Comparison of ENCODE assay signal across 15 mouse cellular contexts in genomic region chr2:43772640-43773039, GRCm38 (mm10). TPM values are rescaled to one million over a fixed set of nuclear protein-coding genes. Genes with fewer than 3 reads are reported as not detected.
A peak's percentile ranks its signal among the peaks of the same experiment; 100 is the strongest.
DNase-seq lines count a peak whose midpoint lies in the region; ATAC-seq and TF ChIP-seq lines count a peak whose summit lies in the region.
"Had no signal": no experiment of that assay in that cellular context is flagged by ENCODE, and none has a peak within 500 bp of the region (broad histone marks: within the 10 kb centered on the region; RNA-seq: fewer than 3 reads in every experiment).

No protein-coding gene starts in this region.

- TF ChIP-seq POLR2A in spleen, adult 2 months (IDR thresholded peaks at IDR 0.05; ENCODE audit: low read depth, low read length) = no peak

- no peaks in the 10 kb centered on the region for H3K27me3 ChIP-seq in spleen, adult 2 months (ENCODE audit: control insufficient read depth, insufficient read depth, low read length)
- no peaks in the 10 kb centered on the region for H3K27me3 ChIP-seq in lung, embryonic 16.5 days (ENCODE audit: control insufficient read depth, insufficient read depth, low read depth, low read length)
- H3K27me3 ChIP-seq: heart, embryonic 13.5 days; intestine, embryonic 15.5 days; liver, embryonic 12.5 days had no signal

- H3K36me3 ChIP-seq in spleen, adult 2 months (ENCODE audit: control insufficient read depth, insufficient read depth, low read length) = peaks cover 2% of the 10 kb centered on the region; the same call in 1 of the 2 replicates
- H3K36me3 ChIP-seq in lung, embryonic 16.5 days (ENCODE audit: control insufficient read depth, insufficient read depth, low read length) = no peaks in the 10 kb centered on the region
- H3K36me3 ChIP-seq: heart, embryonic 13.5 days; intestine, embryonic 15.5 days; liver, embryonic 12.5 days had no signal

- 5% methylated on average over 5 of the region's 5 CpGs for WGBS in spleen, adult 2 months
- WGBS in lung, embryonic 16.5 days = 42% methylated on average over 5 of the region's 5 CpGs

- ATAC-seq in lung, embryonic 16.5 days (ENCODE audit: low read depth) = peak; percentile 94
- ATAC-seq in neutrophil, adult 5-6 weeks (ENCODE audit: extremely low read depth, insufficient number of reproducible peaks, low FRiP score, poor library complexity, severe bottlenecking) = peak; percentile 96
- ATAC-seq: forebrain, embryonic 16.5 days; intestine, embryonic 15.5 days; liver, embryonic 12.5 days; Patski had no signal

- DNase-seq in spleen, adult 2 months (ENCODE audit: low read depth in 1 of 2, low spot score in 2 of 2) = peak; percentile 40 to 60
- no peak for DNase-seq in spleen, adult 18-20 months
- DNase-seq in MEL-GATA-1-ER (ENCODE audit: extremely low read depth, low read depth) = peak; percentile 83
- no peak for DNase-seq in right cerebral cortex, postnatal 10 days (ENCODE audit: low spot score in 2 of 2)
- no peak for DNase-seq in frontal cortex, postnatal 14 days (ENCODE audit: low spot score in 2 of 2)
- DNase-seq in adrenal gland, postnatal 4 days (ENCODE audit: low spot score in 2 of 2) = no peak
- DNase-seq: right cerebral cortex, postnatal 14 days had no signal

- H3K27ac ChIP-seq in spleen, adult 2 months (ENCODE audit: insufficient read depth, low read length) = peak overlapping the region; percentile 75
- peak overlapping the region; percentile 70 for H3K27ac ChIP-seq in lung, embryonic 16.5 days (ENCODE audit: low read length)
- H3K27ac ChIP-seq: heart, embryonic 13.5 days; intestine, embryonic 15.5 days; liver, embryonic 12.5 days had no signal

- TF ChIP-seq CTCF in spleen, adult 2 months (IDR thresholded peaks at IDR 0.05; ENCODE audit: extremely low read depth, insufficient read depth, insufficient read length, insufficient replicate concordance) = no peak

- H3K9me3 ChIP-seq in lung, embryonic 16.5 days (ENCODE audit: control insufficient read depth, low read length) = no peaks in the 10 kb centered on the region
- H3K9me3 ChIP-seq: heart, embryonic 13.5 days; intestine, embryonic 15.5 days; liver, embryonic 12.5 days had no signal

- peaks cover 9% of the 10 kb centered on the region for H3K4me1 ChIP-seq in spleen, adult 2 months (ENCODE audit: control insufficient read depth, insufficient read depth, insufficient read length)
- H3K4me1 ChIP-seq in lung, embryonic 16.5 days (replicated peaks; ENCODE audit: control insufficient read depth, insufficient read depth, low read length) = no peaks in the 10 kb centered on the region
- H3K4me1 ChIP-seq: heart, embryonic 13.5 days; intestine, embryonic 15.5 days had no signal

- H3K4me3 ChIP-seq in spleen, adult 2 months (ENCODE audit: extremely low read depth, insufficient read depth, insufficient read length) = no peak overlapping the region
- no peak overlapping the region for H3K4me3 ChIP-seq in lung, embryonic 16.5 days (ENCODE audit: low read length)
- H3K4me3 ChIP-seq: heart, embryonic 13.5 days; intestine, embryonic 15.5 days; liver, embryonic 12.5 days; myocyte had no signal

- no peak overlapping the region for H3K4me2 ChIP-seq in lung, embryonic 16.5 days (ENCODE audit: low read depth, low read length)
- H3K4me2 ChIP-seq: heart, embryonic 13.5 days; intestine, embryonic 15.5 days; liver, embryonic 12.5 days had no signal

- H3K9ac ChIP-seq in lung, embryonic 16.5 days (ENCODE audit: low read length) = no peak overlapping the region
- H3K9ac ChIP-seq: heart, embryonic 13.5 days; intestine, embryonic 15.5 days; liver, embryonic 12.5 days had no signal

RNA-seq across cellular contexts. Expression of gene Arhgap15, which starts 24.0 kb away (rescaled TPM):
- 4.2 and 4.8 TPM in 2 replicates for polyA plus RNA-seq in spleen, adult 2 months (2012; rRNA removed)
- polyA plus RNA-seq in lung, embryonic 16.5 days (2015; fragmentation: Nextera tagmentation; extraction: Ambion mirVana) = 2.1 and 2.5 TPM in 2 replicates
- 255 and 275 TPM in 2 replicates for total RNA-seq in neutrophil, adult 5-6 weeks (2017)
- total RNA-seq in adrenal gland, postnatal 4 days (2021) = 1 to 10 TPM; 1.2 to 2.3 TPM
- polyA plus RNA-seq: myocyte, Patski had no signal

Comparison
In these comparisons a context has a peak if more than half of its experiments do, and no peak if none do; other contexts are left out.
1. DNase-seq: peak in spleen, adult 2 months (2 of 2) and MEL-GATA-1-ER (single experiment); none in spleen, adult 18-20 months (0 of 2), right cerebral cortex, postnatal 10 days (0 of 2), frontal cortex, postnatal 14 days (0 of 2) and adrenal gland, postnatal 4 days (0 of 2).
2. RNA of gene Arhgap15, which starts 24.0 kb away (total RNA-seq): 255 to 275 TPM in neutrophil, adult 5-6 weeks; 1.2 to 2.3 TPM in adrenal gland, postnatal 4 days; every median in the first group is over 10 times any median in the second.